Mouse (Mus musculus): ENCODE measurements around the gene Spata6. TPM values are rescaled to one million over a fixed set of nuclear protein-coding genes. Genes with fewer than 3 reads are reported as not detected.

Gene Spata6
- polyA plus RNA-seq, 1 experiment from 2014 or later = 14.5 TPM

Other genes with a start within 250 kb of the Spata6 start
- gene Slc5a9, start 182.9 kb downstream of the Spata6 start, polyA plus RNA-seq (2015; fragmentation: Nextera tagmentation; extraction: Ambion mirVana) = not detected in 2 replicates
- gene Skint8, start 199.4 kb downstream of the Spata6 start, polyA plus RNA-seq (2015; fragmentation: Nextera tagmentation; extraction: Ambion mirVana) = not detected in 2 replicates

All from midbrain, embryonic 16.5 days (tissue).